Mouse (Mus musculus) bone marrow, adult 2 months (tissue): ENCODE results near the gene Fgfr2. TPM values are rescaled to one million over a fixed set of nuclear protein-coding genes. Genes with fewer than 3 reads are reported as not detected.

Experiments used
- H3K27ac ChIP-seq: fragments of 200-500 bp; 2 replicates; pipeline ENCODE4 v1.5.1; 2012; ENCODE audit warnings: low read depth, mild to moderate bottlenecking, control low read depth, inconsistent platforms, low read length; ENCODE audit not compliant: control insufficient read depth, poor library complexity, insufficient read depth
- H3K4me1 ChIP-seq: fragments of 200-500 bp; 2 replicates; pipeline ENCODE4 v1.6.1; 2011; ENCODE audit warnings: low read length; ENCODE audit not compliant: control insufficient read depth, insufficient read depth
- H3K4me3 ChIP-seq: fragments of 200-500 bp; replicated peaks from 2 replicates; pipeline ENCODE3; 2011; ENCODE audit warnings: mild to moderate bottlenecking, low read depth, low read length, control low read depth; ENCODE audit not compliant: control insufficient read depth
- CTCF ChIP-seq: fragments of 200-500 bp; IDR thresholded peaks from 2 replicates; pipeline ENCODE4 v1.5.1; 2011; ENCODE audit warnings: low read length, control low read depth; ENCODE audit not compliant: control insufficient read depth, insufficient read depth
- POLR2A ChIP-seq: fragments of 200-500 bp; IDR thresholded peaks from 2 replicates; pipeline ENCODE4 v1.6.1; 2011; ENCODE audit warnings: low read depth, mild to moderate bottlenecking, control low read depth, low read length, borderline replicate concordance; ENCODE audit not compliant: control insufficient read depth
- WGBS: fragments of 180-500 bp; shearing (Covaris S2); methylation state at CpG from one replicate; pipeline ENCODE4 v1.1.7; 2018; 5-methylcytosine and 5-hydroxymethylcytosine counted together
- polyA plus RNA-seq: library from polyadenylated mRNA; stranded (reverse); fragments of >200 nt; gene quantifications from 2 replicates; pipeline ENCODE4 v1.2.4, GENCODE M21; 2011; ENCODE audit warnings: low replicate concordance; ENCODE audit not compliant: missing spikeins, insufficient read depth, insufficient read length

Fgfr2 gene
- polyA plus RNA-seq, 1 experiment: 8.2 TPM

- no peak overlapping the region for H3K4me3 ChIP-seq
- H3K27ac ChIP-seq: no peak overlapping the region
- no peaks in the 10 kb centered on the region for H3K4me1 ChIP-seq
- TF ChIP-seq CTCF (no peak), POLR2A (no peak)
- WGBS: 73% methylated on average over 4 of the region's 4 CpGs
Observed at GRCm38 (mm10) chr7:130558592-130558991, 2564.6 kb downstream of the Fgfr2 start.

GRCm38 (mm10) chr7:130555597-130555996 is 2567.6 kb downstream of the Fgfr2 start:
- no peak overlapping the region for H3K4me3 ChIP-seq
- no peak overlapping the region for H3K27ac ChIP-seq
- WGBS: 72% methylated on average over 5 of the region's 5 CpGs
- H3K4me1 ChIP-seq: no peaks in the 10 kb centered on the region
- no peak for TF ChIP-seq CTCF
- no peak for TF ChIP-seq POLR2A

- no peak overlapping the region for H3K4me3 ChIP-seq
- no peaks in the 10 kb centered on the region for H3K4me1 ChIP-seq
- no peak for TF ChIP-seq POLR2A
- no peak for TF ChIP-seq CTCF
- no peak overlapping the region for H3K27ac ChIP-seq
- WGBS: 78% methylated on average over 4 of the region's 4 CpGs
Observed at GRCm38 (mm10) chr7:130553321-130553720, 2569.8 kb downstream of the Fgfr2 start.

- 53% methylated on average over 5 of the region's 5 CpGs for WGBS
- H3K4me1 ChIP-seq: no peaks in the 10 kb centered on the region
- TF ChIP-seq CTCF (no peak), POLR2A (no peak)
Observed at GRCm38 (mm10) chr7:130552780-130553179, 2570.4 kb downstream of the Fgfr2 start.

GRCm38 (mm10) chr7:130547635-130548175 is 2575.4 kb downstream of the Fgfr2 start:
- no peak for TF ChIP-seq CTCF
- no peak for TF ChIP-seq POLR2A
- H3K4me1 ChIP-seq: no peaks in the 10 kb centered on the region; the same call in 1 of the 2 replicates
- H3K27ac ChIP-seq: no peak overlapping the region
- no peak overlapping the region for H3K4me3 ChIP-seq
- 55% methylated on average over 12 of the region's 12 CpGs for WGBS

More at GRCm38 (mm10) chr7:130552780-130553179, 2570.4 kb downstream of the Fgfr2 start:
- Histone ChIP-seq H3K4me3 (no peak overlapping the region), H3K27ac (no peak overlapping the region)

- H3K4me1 ChIP-seq: no peaks in the 10 kb centered on the region; the same call in 1 of the 2 replicates
- TF ChIP-seq POLR2A: peak; percentile 67
- TF ChIP-seq CTCF: peak; percentile 89
- H3K4me3 ChIP-seq: peak overlapping the region; percentile 97
- under 1% methylated on average over 83 of the region's 84 CpGs for WGBS
- H3K27ac ChIP-seq: peak overlapping the region; percentile 98
Observed at GRCm38 (mm10) chr7:130546791-130547484, 2576.2 kb downstream of the Fgfr2 start.

GRCm38 (mm10) chr7:130546421-130546790 is 2576.7 kb downstream of the Fgfr2 start:
- Histone ChIP-seq H3K4me1 (no peaks in the 10 kb centered on the region; the same call in 1 of the 2 replicates), H3K27ac (peak overlapping the region; percentile 98), H3K4me3 (peak overlapping the region; percentile 97)
- WGBS: under 1% methylated on average over 7 of the region's 7 CpGs
- TF ChIP-seq CTCF: no peak
- no peak for TF ChIP-seq POLR2A

- no peaks in the 10 kb centered on the region; the same call in 1 of the 2 replicates for H3K4me1 ChIP-seq
- WGBS: 40% methylated on average over 3 of the region's 3 CpGs
- TF ChIP-seq POLR2A: no peak
- no peak for TF ChIP-seq CTCF
- H3K4me3 ChIP-seq: peak overlapping the region; percentile 97
- H3K27ac ChIP-seq: no peak overlapping the region; the same call in 1 of the 2 replicates
Observed at GRCm38 (mm10) chr7:130545893-130546292, 2577.3 kb downstream of the Fgfr2 start.
